Mouse (Mus musculus) CH12.LX (cell line): ENCODE results near the gene Ppm1b. TPM values are rescaled to one million over a fixed set of nuclear protein-coding genes. Genes with fewer than 3 reads are reported as not detected.

Source experiments
- DNase-seq: peaks from one replicate; pipeline ENCODE4 v3.0.0-alpha.2; 2013; ENCODE audit errors: extremely low read depth
- H3K27ac ChIP-seq: 2 replicates; pipeline ENCODE4 v1.5.1; 2012; ENCODE audit warnings: low read depth, mild to moderate bottlenecking, control low read depth, moderate library complexity; ENCODE audit not compliant: insufficient read depth
- H3K27me3 ChIP-seq: replicated peaks from 2 replicates; pipeline ENCODE3; 2012; ENCODE audit warnings: inconsistent platforms
- H3K36me3 ChIP-seq, 2 experiments: replicated peaks in 1 of 2; 2 replicates each; pipeline versions ENCODE3 to v1.6.1; 2012; ENCODE audit warnings: inconsistent platforms in 1 of 2, low read length in 1 of 2, mild to moderate bottlenecking in 1 of 2, mixed read lengths in 1 of 2, moderate library complexity in 1 of 2; ENCODE audit not compliant: control insufficient read depth in 1 of 2, insufficient read depth in 1 of 2
- H3K4me1 ChIP-seq, 2 experiments: 2 replicates each; pipeline ENCODE4 v1.6.1; 2012; ENCODE audit warnings: inconsistent platforms in 1 of 2, moderate library complexity in 1 of 2; ENCODE audit not compliant: insufficient read depth in 2 of 2, control insufficient read depth in 1 of 2
- H3K4me2 ChIP-seq: 2 replicates; pipeline ENCODE4 v1.6.1; 2012; ENCODE audit warnings: low read depth, mild to moderate bottlenecking, control low read depth; ENCODE audit not compliant: poor library complexity, insufficient read depth, severe bottlenecking
- H3K4me3 ChIP-seq, 3 experiments: fragments of 150-350 bp in 1 of 3; sonication (generic) in 1 of 3; replicated peaks in 1 of 3; 2 replicates each; pipeline versions ENCODE3 to v1.5.1; 2011 to 2012; ENCODE audit warnings: low read depth in 2 of 3, low read length in 2 of 3, mild to moderate bottlenecking in 2 of 3, moderate library complexity in 2 of 3, control low read depth in 1 of 3, improper control_type of control experiment in 1 of 3, inconsistent platforms in 1 of 3, mixed read lengths in 1 of 3; ENCODE audit not compliant: poor library complexity in 1 of 3
- H3K79me2 ChIP-seq: replicated peaks from 2 replicates; pipeline ENCODE4 v1.6.1; 2012; ENCODE audit warnings: mild to moderate bottlenecking, moderate library complexity; ENCODE audit not compliant: control insufficient read depth, poor library complexity, insufficient read depth, severe bottlenecking; ENCODE audit errors: extremely low read depth
- H3K9ac ChIP-seq: 2 replicates; pipeline ENCODE4 v1.6.1; 2012; ENCODE audit warnings: low read depth, mild to moderate bottlenecking, control low read depth, moderate library complexity; ENCODE audit not compliant: insufficient read depth
- H3K9me3 ChIP-seq: replicated peaks from 2 replicates; pipeline ENCODE3; 2012; ENCODE audit warnings: low read length, inconsistent platforms, mixed read lengths
- BHLHE40 ChIP-seq: IDR thresholded peaks from 2 replicates; pipeline ENCODE4 v1.6.1; 2011; ENCODE audit warnings: mild to moderate bottlenecking, low read depth, low read length, improper control_type of control experiment
- CHD1 ChIP-seq: IDR thresholded peaks from 2 replicates; pipeline ENCODE4 v1.6.1; 2012; ENCODE audit warnings: low read depth, low read length, improper control_type of control experiment, inconsistent platforms
- CHD2 ChIP-seq: IDR thresholded peaks from 2 replicates; pipeline ENCODE4 v1.6.1; 2011; ENCODE audit warnings: low read length, improper control_type of control experiment
- CTCF ChIP-seq, 2 experiments: IDR thresholded peaks in 1 of 2; conservative IDR thresholded peaks in 1 of 2; 2 replicates each; pipeline ENCODE4 v1.5.1; 2011 to 2012; ENCODE audit warnings: low read depth in 2 of 2, low read length in 2 of 2, improper control_type of control experiment in 1 of 2, inconsistent platforms in 1 of 2, mild to moderate bottlenecking in 1 of 2, moderate library complexity in 1 of 2
- E2F4 ChIP-seq: IDR thresholded peaks from 2 replicates; pipeline ENCODE4 v1.6.1; 2011; ENCODE audit warnings: low read depth, low read length, improper control_type of control experiment; ENCODE audit not compliant: insufficient replicate concordance
- ETS1 ChIP-seq: conservative IDR thresholded peaks from 2 replicates; pipeline ENCODE4 v1.6.1; 2012; ENCODE audit warnings: low read depth, mild to moderate bottlenecking, inconsistent platforms, low read length, improper control_type of control experiment, moderate library complexity
- GABPA ChIP-seq: IDR thresholded peaks from 2 replicates; pipeline ENCODE4 v1.6.1; 2012; ENCODE audit warnings: low read depth, low read length, improper control_type of control experiment, inconsistent platforms; ENCODE audit not compliant: insufficient replicate concordance
- HCFC1 ChIP-seq: IDR thresholded peaks from 2 replicates; pipeline ENCODE4 v1.6.1; 2012; ENCODE audit warnings: low read depth, mild to moderate bottlenecking, inconsistent platforms, low read length, improper control_type of control experiment
- IRF4 ChIP-seq: IDR thresholded peaks from 2 replicates; pipeline ENCODE4 v1.6.1; 2014; ENCODE audit warnings: low read depth, mild to moderate bottlenecking, inconsistent platforms, low read length, improper control_type of control experiment
- JUN ChIP-seq: IDR thresholded peaks from 2 replicates; pipeline ENCODE4 v1.6.1; 2011; ENCODE audit warnings: low read depth, mild to moderate bottlenecking, low read length, improper control_type of control experiment, moderate library complexity; ENCODE audit not compliant: insufficient read depth
- JUND ChIP-seq: conservative IDR thresholded peaks from 2 replicates; pipeline ENCODE4 v1.6.1; 2011; ENCODE audit warnings: low read depth, low read length, improper control_type of control experiment
- MAX ChIP-seq: IDR thresholded peaks from 2 replicates; pipeline ENCODE4 v1.6.1; 2011; ENCODE audit warnings: low read length, improper control_type of control experiment
- MXI1 ChIP-seq: IDR thresholded peaks from 2 replicates; pipeline ENCODE4 v1.6.1; 2011; ENCODE audit warnings: mild to moderate bottlenecking, low read depth, low read length, improper control_type of control experiment
- NELFE ChIP-seq: IDR thresholded peaks from 2 replicates; pipeline ENCODE4 v1.6.1; 2011; ENCODE audit warnings: low read depth, low read length, improper control_type of control experiment
- NRF1 ChIP-seq: IDR thresholded peaks from 2 replicates; pipeline ENCODE4 v1.6.1; 2014; ENCODE audit warnings: low read depth, mild to moderate bottlenecking, inconsistent platforms, low read length, improper control_type of control experiment, moderate library complexity
- POLR2A ChIP-seq: IDR thresholded peaks from 2 replicates; pipeline ENCODE4 v1.6.1; 2011; ENCODE audit warnings: low read depth, mild to moderate bottlenecking, improper control_type of control experiment, low read length
- SMC3 ChIP-seq: IDR thresholded peaks from 2 replicates; pipeline ENCODE4 v1.6.1; 2011; ENCODE audit warnings: low read depth, low read length, improper control_type of control experiment
- TBP ChIP-seq: conservative IDR thresholded peaks from 2 replicates; pipeline ENCODE4 v1.6.1; 2011; ENCODE audit warnings: low read depth, low read length, improper control_type of control experiment
- TCF12 ChIP-seq: IDR thresholded peaks from 2 replicates; pipeline ENCODE4 v1.6.1; 2014; ENCODE audit warnings: low read depth, mild to moderate bottlenecking, inconsistent platforms, low read length, improper control_type of control experiment
- USF1 ChIP-seq: IDR thresholded peaks from 2 replicates; pipeline ENCODE4 v1.6.1; 2014; ENCODE audit warnings: low read depth, mild to moderate bottlenecking, inconsistent platforms, low read length, improper control_type of control experiment
- USF2 ChIP-seq: conservative IDR thresholded peaks from 2 replicates; pipeline ENCODE4 v1.6.1; 2011; ENCODE audit warnings: low read depth, low read length, improper control_type of control experiment
- ZC3H11A ChIP-seq: IDR thresholded peaks from 2 replicates; pipeline ENCODE4 v1.6.1; 2012; ENCODE audit warnings: low read depth, mild to moderate bottlenecking, inconsistent platforms, low read length, improper control_type of control experiment
- ZKSCAN1 ChIP-seq: IDR thresholded peaks from 2 replicates; pipeline ENCODE4 v1.6.1; 2012; ENCODE audit warnings: low read depth, inconsistent platforms, low read length, improper control_type of control experiment, borderline replicate concordance
- ZNF384 ChIP-seq: IDR thresholded peaks from 2 replicates; pipeline ENCODE4 v1.6.1; 2012; ENCODE audit warnings: low read depth, low read length, improper control_type of control experiment, inconsistent platforms
- dilution Hi-C: fragments of 300-500 bp; cut with MboI; formaldehyde crosslinking; loops from 2 replicates; pipeline ENCODE4 v1.14.3; 2020; ENCODE audit warnings: low sequenced_read_pairs; ENCODE audit not compliant: extremely low pct_unique_long_range_greater_than_20kb, extremely low pct_ligation_motif_present
- in situ Hi-C: fragments of 300-500 bp; cut with MboI; formaldehyde crosslinking; loops from 3 replicates; pipeline ENCODE4 v1.14.3; 2019; ENCODE audit warnings: low sequenced_read_pairs, low pct_ligation_motif_present, low pct_unique_long_range_greater_than_20kb, mixed read lengths
- polyA plus RNA-seq: library from polyadenylated mRNA; unstranded; fragments of >175 nt; gene quantifications from 2 replicates; pipeline ENCODE4 v1.2.1, GENCODE M21; 2012; ENCODE audit warnings: low read depth; ENCODE audit not compliant: insufficient read length
- total RNA-seq, 2 experiments: library from RNA; depleted of rRNA; stranded (reverse); fragments of 300-350 nt in 1 of 2; fragments of >200 nt in 1 of 2; gene quantifications; 2 replicates each; pipeline ENCODE4 v1.2.3; 2012 to 2014

Gene Ppm1b
- total and polyA plus RNA-seq, 3 experiments = 37.7 to 49.6 (median 39.5) TPM

DNA sequence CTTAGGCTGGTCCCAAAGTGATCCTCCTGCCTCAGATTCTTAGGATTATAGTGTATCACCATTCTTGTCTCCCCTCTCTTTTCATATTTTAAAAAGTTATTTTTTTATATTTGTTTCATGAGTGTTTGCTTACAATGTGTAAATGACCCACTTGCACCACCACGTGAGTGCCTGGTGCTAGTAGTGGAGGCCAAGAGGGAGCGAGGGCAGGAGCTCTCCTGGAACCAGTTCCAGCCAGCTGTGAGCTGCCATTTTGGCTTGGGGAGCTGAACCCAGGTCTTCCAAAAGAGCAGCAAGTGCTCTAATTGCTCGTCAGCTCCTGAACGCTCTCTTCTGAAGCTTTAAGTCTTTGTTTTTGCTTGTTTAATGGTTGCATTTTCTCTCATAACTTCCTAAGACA is 3.6 kb downstream of the Ppm1b start:
- dilution Hi-C loops (no loop called here), in situ Hi-C loops (no loop called here)
- DNase-seq = no peak
- Histone ChIP-seq H3K4me3 (no peak overlapping the region), H3K27ac (no peak overlapping the region), H3K79me2 (peaks cover 50% of the 10 kb centered on the region), H3K9me3 (no peaks in the 10 kb centered on the region), H3K4me1 (peaks cover 5 to 40% of the 10 kb centered on the region in 2 experiments; a peak in 3 of 4 replicates), H3K27me3 (no peaks in the 10 kb centered on the region), H3K36me3 (peaks cover 0 to 12% of the 10 kb centered on the region in 2 experiments), H3K4me2 (0 out of 2 replicates have a peak overlapping the region, but pooled peaks have one; percentile 22), H3K9ac (no peak overlapping the region)
- 0 out of 2 replicates have a peak, but pooled peaks have one; percentile 12 for TF ChIP-seq CHD1
- TF ChIP-seq ZC3H11A = no peak

DNA sequence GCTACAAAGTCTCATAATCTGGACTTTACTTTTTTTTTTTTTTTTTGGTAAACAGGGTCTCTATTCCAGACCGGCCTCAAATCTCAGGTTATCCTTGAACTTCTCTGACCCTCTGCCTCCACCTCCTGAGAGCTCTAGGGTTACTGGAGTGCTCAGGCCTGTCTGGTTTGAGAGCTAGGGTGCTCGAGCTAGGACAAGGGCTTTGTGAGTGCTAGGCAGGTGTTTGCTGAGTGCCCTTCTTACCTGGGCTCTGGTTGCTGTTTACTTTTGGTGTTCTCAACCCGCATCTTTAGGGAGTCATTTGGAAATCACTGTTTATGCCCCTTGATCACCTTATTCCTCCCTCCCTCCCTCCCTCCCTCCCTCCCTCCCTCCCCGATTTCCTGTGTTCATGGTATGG is 5.5 kb downstream of the Ppm1b start:
- H3K4me1 ChIP-seq = peaks cover 5 to 31% of the 10 kb centered on the region in 2 experiments; a peak in 3 of 4 replicates
- dilution Hi-C loops (no loop called here), in situ Hi-C loops (no loop called here)
- no peaks in the 10 kb centered on the region for H3K27me3 ChIP-seq
- H3K36me3 ChIP-seq = peaks cover 0 to 18% of the 10 kb centered on the region in 2 experiments
- TF ChIP-seq TBP (no peak), CTCF (conservative IDR thresholded peaks at IDR 0.05 in 1 of 2, IDR thresholded peaks at IDR 0.05 in 1 of 2; ENCODE audit: low read depth in 2 of 2, low read length in 2 of 2) (no peak), ETS1 (no peak), GABPA (no peak), NELFE (no peak), HCFC1 (no peak), JUND (no peak), USF1 (no peak), CHD2 (no peak)
- H3K9ac ChIP-seq = no peak overlapping the region
- peaks cover 55% of the 10 kb centered on the region for H3K79me2 ChIP-seq
- H3K4me3 ChIP-seq = no peak overlapping the region
- no peak for DNase-seq
- no peak overlapping the region for H3K4me2 ChIP-seq
- no peaks in the 10 kb centered on the region for H3K9me3 ChIP-seq
- H3K27ac ChIP-seq = no peak overlapping the region

DNA sequence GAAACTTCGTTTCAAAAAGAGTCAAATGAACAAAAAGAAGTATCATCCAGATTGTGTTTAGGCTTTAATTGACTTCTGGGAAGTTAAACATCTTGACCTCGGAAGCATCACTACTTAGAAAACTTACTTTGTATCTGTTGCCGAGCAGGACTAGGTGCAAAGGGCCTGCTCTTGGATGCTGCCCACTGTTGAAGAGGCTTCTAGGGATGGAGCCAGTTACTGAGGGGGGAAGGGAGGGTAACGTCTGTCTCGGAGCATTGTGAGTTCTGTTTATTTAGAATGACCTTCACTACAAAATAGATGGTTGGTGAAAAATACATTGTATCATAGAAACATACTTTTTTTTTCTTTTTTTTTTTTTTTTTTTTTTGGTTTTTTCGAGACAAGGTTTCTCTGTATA is 7.1 kb downstream of the Ppm1b start:
- Histone ChIP-seq H3K4me2 (no peak overlapping the region), H3K79me2 (peaks cover 59% of the 10 kb centered on the region), H3K9ac (no peak overlapping the region), H3K9me3 (no peaks in the 10 kb centered on the region), H3K4me1 (peaks cover 5 to 31% of the 10 kb centered on the region in 2 experiments; a peak in 3 of 4 replicates), H3K36me3 (peaks cover 0 to 23% of the 10 kb centered on the region in 2 experiments), H3K27ac (no peak overlapping the region), H3K4me3 (no peak overlapping the region), H3K27me3 (no peaks in the 10 kb centered on the region)
- TF ChIP-seq BHLHE40 (no peak), MXI1 (no peak), JUN (no peak), ZKSCAN1 (no peak), POLR2A (no peak), SMC3 (no peak), USF2 (no peak), IRF4 (no peak), ZC3H11A (no peak), NELFE (no peak), NRF1 (no peak), TCF12 (no peak), E2F4 (no peak), MAX (no peak), ZNF384 (no peak)
- DNase-seq = no peak
- dilution Hi-C loops (no loop called here), in situ Hi-C loops (no loop called here)
